Mouse (Mus musculus) liver, embryonic 13.5 days (tissue): ENCODE measurements at regions not wholly inside any gene's neighbourhood (a gene's known extent, or its start where the extent isn't known, plus 50 kb on each side); places are given as distances from the start of the nearest gene placed in this dataset.

Experiments used
- ATAC-seq: fragments of 200-750 bp; cut with Nextera tagmentation; 2 replicates; pipeline ENCODE4 v1.8.0; 2017; ENCODE audit warnings: low read depth, mild to moderate bottlenecking, moderate number of reproducible peaks, moderate library complexity
- DNase-seq: peaks from one replicate; pipeline ENCODE4 v3.0.0; 2022
- H3K27ac ChIP-seq: fragments of 300-500 bp; sonication (generic); 2 replicates; pipeline ENCODE4 v1.5.1; 2015; ENCODE audit warnings: moderate library complexity, mild to moderate bottlenecking, inconsistent platforms
- H3K27me3 ChIP-seq: fragments of 300-500 bp; sonication (generic); 2 replicates; pipeline ENCODE4 v1.6.1; 2015; ENCODE audit warnings: mild to moderate bottlenecking, inconsistent platforms
- H3K36me3 ChIP-seq: fragments of 300-500 bp; sonication (generic); 2 replicates; pipeline ENCODE4 v1.6.1; 2015; ENCODE audit warnings: mild to moderate bottlenecking, inconsistent platforms
- H3K4me1 ChIP-seq: fragments of 300-500 bp; sonication (generic); replicated peaks from 2 replicates; pipeline ENCODE4 v1.6.1; 2015; ENCODE audit warnings: inconsistent platforms
- H3K4me2 ChIP-seq: fragments of 300-500 bp; sonication (generic); 2 replicates; pipeline ENCODE4 v1.6.1; 2015; ENCODE audit warnings: inconsistent platforms, mild to moderate bottlenecking, moderate library complexity
- H3K4me3 ChIP-seq: fragments of 300-500 bp; sonication (generic); replicated peaks from 2 replicates; pipeline ENCODE4 v1.5.1; 2015; ENCODE audit warnings: mild to moderate bottlenecking, inconsistent platforms
- H3K9ac ChIP-seq: fragments of 300-500 bp; sonication (generic); 2 replicates; pipeline ENCODE4 v1.6.1; 2015; ENCODE audit warnings: mild to moderate bottlenecking, inconsistent platforms
- H3K9me3 ChIP-seq: fragments of 300-500 bp; sonication (generic); replicated peaks from 2 replicates; pipeline ENCODE4 v1.6.1; 2016; ENCODE audit warnings: inconsistent platforms
- WGBS: fragments of 180-500 bp; shearing (Covaris S2); methylation state at CpG from one replicate; pipeline ENCODE4 v1.1.7; 2015; ENCODE audit not compliant: insufficient replicate concordance; 5-methylcytosine and 5-hydroxymethylcytosine counted together

DNA sequence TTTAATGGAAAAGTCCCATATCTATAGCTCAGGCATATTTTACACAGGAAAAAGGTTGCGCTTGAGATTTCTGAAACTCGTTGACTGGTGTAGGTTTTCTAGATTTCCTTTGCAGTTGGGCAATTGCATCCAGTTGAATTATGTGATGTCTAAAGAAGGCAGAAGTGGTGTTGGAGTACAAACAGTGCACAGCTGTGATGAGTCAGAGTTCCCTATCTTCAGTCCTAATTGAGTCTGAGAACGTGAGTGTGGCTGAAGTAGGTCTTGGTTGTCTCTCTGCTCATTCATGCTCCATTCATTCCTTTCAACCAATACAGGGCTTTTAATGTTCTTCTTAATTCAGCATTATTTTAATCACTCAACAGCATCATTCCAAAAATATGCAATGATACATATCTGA, 142.9 kb upstream of the Dpyd start:
- H3K4me2 ChIP-seq, result no peak overlapping the region
- 63% methylated on average over 3 of the region's 3 CpGs for WGBS
- no peaks in the 10 kb centered on the region for H3K27me3 ChIP-seq
- H3K36me3 ChIP-seq, result no peaks in the 10 kb centered on the region
- no peak for DNase-seq
- no peak overlapping the region for H3K27ac ChIP-seq
- H3K4me1 ChIP-seq, result no peaks in the 10 kb centered on the region
- no peak overlapping the region for H3K9ac ChIP-seq
- no peaks in the 10 kb centered on the region for H3K9me3 ChIP-seq
- no peak for ATAC-seq
- no peak overlapping the region for H3K4me3 ChIP-seq

DNA sequence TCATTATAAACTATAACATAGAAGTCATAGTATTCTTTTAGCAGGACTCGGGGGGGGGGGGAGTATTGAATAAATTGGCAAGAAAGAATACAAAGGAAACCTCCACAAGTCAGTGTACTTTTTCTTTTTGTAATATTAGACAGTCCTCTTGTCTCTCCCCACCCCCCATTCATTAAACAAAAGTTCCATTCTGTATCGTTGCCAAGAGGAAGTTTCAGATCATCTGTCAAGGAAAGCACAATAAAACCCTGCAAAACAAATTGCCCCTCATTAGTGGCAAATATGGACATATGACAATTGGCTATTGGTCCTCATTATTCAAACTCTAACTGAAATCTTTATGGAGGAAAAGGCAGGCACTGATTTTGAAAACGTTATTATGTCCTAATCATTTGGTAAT, 140.2 kb upstream of the Dpyd start:
- Histone ChIP-seq H3K4me1 (no peaks in the 10 kb centered on the region), H3K4me3 (no peak overlapping the region), H3K4me2 (no peak overlapping the region), H3K27ac (no peak overlapping the region), H3K36me3 (no peaks in the 10 kb centered on the region), H3K27me3 (no peaks in the 10 kb centered on the region), H3K9ac (no peak overlapping the region), H3K9me3 (no peaks in the 10 kb centered on the region)
- DNase-seq (no peak), ATAC-seq (no peak)
- 33% methylated on average over 3 of the region's 3 CpGs for WGBS

GRCm38 (mm10) chr3:118425748-118426147, 136.2 kb upstream of the Dpyd start:
- no peak overlapping the region for H3K9ac ChIP-seq
- peak overlapping the region; percentile 8 for H3K4me3 ChIP-seq
- no peaks in the 10 kb centered on the region for H3K36me3 ChIP-seq
- no peaks in the 10 kb centered on the region for H3K9me3 ChIP-seq
- DNase-seq, result no peak
- WGBS, result 5% methylated on average over 19 of the region's 19 CpGs
- H3K27me3 ChIP-seq, result peaks cover 11% of the 10 kb centered on the region
- no peak for ATAC-seq
- H3K4me2 ChIP-seq, result peak overlapping the region; percentile 35
- H3K27ac ChIP-seq, result no peak overlapping the region
- no peaks in the 10 kb centered on the region for H3K4me1 ChIP-seq

- no peaks in the 10 kb centered on the region for H3K9me3 ChIP-seq
- H3K9ac ChIP-seq, result no peak overlapping the region
- no peak overlapping the region for H3K27ac ChIP-seq
- WGBS, result 3% methylated on average over 5 of the region's 5 CpGs
- H3K36me3 ChIP-seq, result no peaks in the 10 kb centered on the region
- DNase-seq (no peak), ATAC-seq (no peak)
- no peak overlapping the region for H3K4me2 ChIP-seq
- no peak overlapping the region for H3K4me3 ChIP-seq
- H3K27me3 ChIP-seq, result peaks cover 36% of the 10 kb centered on the region
- no peaks in the 10 kb centered on the region for H3K4me1 ChIP-seq
Measured at GRCm38 (mm10) chr3:118428523-118428922, 133.4 kb upstream of the Dpyd start.

- ATAC-seq, result no peak
- H3K36me3 ChIP-seq, result no peaks in the 10 kb centered on the region
- H3K4me3 ChIP-seq, result no peak overlapping the region
- no peaks in the 10 kb centered on the region for H3K4me1 ChIP-seq
- H3K9ac ChIP-seq, result no peak overlapping the region
- no peaks in the 10 kb centered on the region for H3K9me3 ChIP-seq
- DNase-seq, result no peak
- WGBS, result 10% methylated on average over 29 of the region's 29 CpGs
- no peak overlapping the region for H3K27ac ChIP-seq
- no peak overlapping the region for H3K4me2 ChIP-seq
- H3K27me3 ChIP-seq, result peaks cover 50% of the 10 kb centered on the region
Measured at GRCm38 (mm10) chr3:118429825-118430630, 131.9 kb upstream of the Dpyd start.

DNA sequence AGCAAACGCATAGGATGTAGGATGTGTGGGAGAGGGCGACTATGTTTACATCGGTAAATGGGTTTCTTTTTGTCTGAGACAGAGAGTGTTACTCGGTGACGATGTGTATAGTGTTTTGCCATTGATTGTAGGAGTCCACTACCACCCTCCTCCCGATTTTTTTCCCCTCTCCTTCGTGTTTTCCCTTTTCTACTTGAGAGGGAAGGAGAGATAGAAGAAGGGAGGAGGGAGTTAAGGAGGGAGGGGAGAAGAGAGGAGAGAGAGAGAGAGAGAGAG, 131.4 kb upstream of the Dpyd start:
- no peak overlapping the region for H3K4me2 ChIP-seq
- 10% methylated on average over 7 of the region's 7 CpGs for WGBS
- H3K4me1 ChIP-seq, result no peaks in the 10 kb centered on the region
- peaks cover 55% of the 10 kb centered on the region for H3K27me3 ChIP-seq
- no peak for DNase-seq
- no peak for ATAC-seq
- H3K9ac ChIP-seq, result no peak overlapping the region
- H3K9me3 ChIP-seq, result no peaks in the 10 kb centered on the region
- no peaks in the 10 kb centered on the region for H3K36me3 ChIP-seq
- no peak overlapping the region for H3K27ac ChIP-seq
- H3K4me3 ChIP-seq, result no peak overlapping the region

- Histone ChIP-seq H3K9ac (no peak overlapping the region), H3K4me2 (0 out of 2 replicates have a peak overlapping the region, but pooled peaks have one; percentile 24), H3K27ac (no peak overlapping the region), H3K4me1 (no peaks in the 10 kb centered on the region), H3K36me3 (no peaks in the 10 kb centered on the region), H3K9me3 (no peaks in the 10 kb centered on the region), H3K4me3 (no peak overlapping the region), H3K27me3 (peaks cover 58% of the 10 kb centered on the region)
- 4% methylated on average over 22 of the region's 22 CpGs for WGBS
- ATAC-seq (no peak), DNase-seq (peak; percentile 20)
Measured at GRCm38 (mm10) chr3:118431031-118431723, 130.8 kb upstream of the Dpyd start.

GRCm38 (mm10) chr3:118433441-118434021, 128.4 kb upstream of the Dpyd start:
- Histone ChIP-seq H3K27me3 (peaks cover 58% of the 10 kb centered on the region), H3K9me3 (no peaks in the 10 kb centered on the region), H3K4me3 (peak overlapping the region; percentile 35), H3K27ac (no peak overlapping the region), H3K36me3 (no peaks in the 10 kb centered on the region), H3K9ac (no peak overlapping the region), H3K4me2 (peak overlapping the region; percentile 48), H3K4me1 (no peaks in the 10 kb centered on the region)
- ATAC-seq (no peak), DNase-seq (no peak)
- WGBS, result 4% methylated on average over 31 of the region's 31 CpGs

DNA sequence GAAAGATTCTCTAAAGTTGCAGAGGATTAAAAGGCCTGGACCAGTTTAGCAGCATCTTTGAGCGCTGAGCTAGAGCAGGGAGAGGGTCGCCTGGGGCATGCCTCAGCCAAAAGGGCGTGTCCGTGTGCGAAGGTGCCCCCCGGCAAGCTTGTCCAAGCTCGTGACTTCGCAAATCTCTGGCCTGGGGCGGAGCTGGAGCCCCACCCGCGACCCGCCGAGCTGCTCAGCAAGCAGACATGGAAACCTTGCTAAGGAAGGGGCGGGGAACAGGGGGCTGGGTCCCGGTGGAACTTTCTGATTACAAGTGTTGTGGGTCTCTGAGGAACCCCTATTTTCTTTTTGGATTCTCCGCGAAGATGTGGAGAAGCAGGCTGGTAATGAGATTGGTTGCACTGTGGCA, 127.6 kb upstream of the Dpyd start:
- 2% methylated on average over 17 of the region's 17 CpGs for WGBS
- H3K27me3 ChIP-seq, result peaks cover 58% of the 10 kb centered on the region
- H3K27ac ChIP-seq, result no peak overlapping the region
- ATAC-seq (no peak), DNase-seq (no peak)
- peak overlapping the region; percentile 14 for H3K4me3 ChIP-seq
- no peaks in the 10 kb centered on the region for H3K36me3 ChIP-seq
- no peaks in the 10 kb centered on the region for H3K9me3 ChIP-seq
- peak overlapping the region; percentile 48 for H3K4me2 ChIP-seq
- H3K9ac ChIP-seq, result no peak overlapping the region
- H3K4me1 ChIP-seq, result no peaks in the 10 kb centered on the region

DNA sequence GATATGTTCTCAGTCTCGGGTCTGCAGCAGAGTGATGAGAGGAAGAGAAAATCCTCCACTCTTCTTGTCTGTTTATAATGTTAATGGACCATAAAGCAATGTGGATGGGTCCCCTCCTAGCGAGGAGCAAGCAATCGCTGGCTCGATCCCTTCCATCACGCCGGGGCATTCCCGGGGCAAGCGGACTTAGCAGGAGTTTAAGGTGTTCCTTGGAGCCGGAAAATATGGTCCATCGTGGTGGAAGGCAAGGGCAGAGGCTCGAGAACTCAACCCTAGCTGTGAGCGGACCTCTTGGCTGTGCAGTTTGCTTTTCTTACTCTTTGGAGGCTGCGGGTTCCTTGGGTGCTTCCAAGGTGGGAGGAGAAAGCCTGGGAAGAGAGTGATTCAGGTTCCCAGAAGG, 127.1 kb upstream of the Dpyd start:
- Histone ChIP-seq H3K27ac (no peak overlapping the region), H3K27me3 (peaks cover 56% of the 10 kb centered on the region), H3K9me3 (no peaks in the 10 kb centered on the region), H3K4me3 (no peak overlapping the region), H3K36me3 (no peaks in the 10 kb centered on the region), H3K9ac (no peak overlapping the region), H3K4me2 (no peak overlapping the region), H3K4me1 (no peaks in the 10 kb centered on the region)
- ATAC-seq, result no peak
- DNase-seq, result no peak
- 3% methylated on average over 13 of the region's 13 CpGs for WGBS

GRCm38 (mm10) chr3:118435248-118435647, 126.7 kb upstream of the Dpyd start:
- no peak overlapping the region for H3K27ac ChIP-seq
- H3K9ac ChIP-seq, result no peak overlapping the region
- 14% methylated on average over 9 of the region's 9 CpGs for WGBS
- no peaks in the 10 kb centered on the region for H3K9me3 ChIP-seq
- no peaks in the 10 kb centered on the region for H3K36me3 ChIP-seq
- H3K4me3 ChIP-seq, result no peak overlapping the region
- DNase-seq (no peak), ATAC-seq (no peak)
- H3K4me2 ChIP-seq, result no peak overlapping the region
- peaks cover 52% of the 10 kb centered on the region for H3K27me3 ChIP-seq
- H3K4me1 ChIP-seq, result no peaks in the 10 kb centered on the region
